Mouse (Mus musculus) CH12.LX (cell line): Measurements from ENCODE around the gene Usp5.

Source experiments
- E2F4 ChIP-seq: IDR thresholded peaks from 2 replicates; pipeline ENCODE4 v1.6.1; 2011; ENCODE audit warnings: low read depth, low read length, improper control_type of control experiment; ENCODE audit not compliant: insufficient replicate concordance
- MAFK ChIP-seq: IDR thresholded peaks from 2 replicates; pipeline ENCODE4 v1.6.1; 2011; ENCODE audit warnings: low read length, improper control_type of control experiment; ENCODE audit not compliant: insufficient replicate concordance
- NELFE ChIP-seq: IDR thresholded peaks from 2 replicates; pipeline ENCODE4 v1.6.1; 2011; ENCODE audit warnings: low read depth, low read length, improper control_type of control experiment
- ZKSCAN1 ChIP-seq: IDR thresholded peaks from 2 replicates; pipeline ENCODE4 v1.6.1; 2012; ENCODE audit warnings: low read depth, inconsistent platforms, low read length, improper control_type of control experiment, borderline replicate concordance

- TF ChIP-seq ZKSCAN1 (no peak), NELFE (no peak), E2F4 (no peak), MAFK (no peak)
These were observed 17.4 kb downstream of the Usp5 start for GRCm38 (mm10) chr6:124811701-124812560.
